Mouse (Mus musculus) embryonic facial prominence, embryonic 11.5 days (tissue): ENCODE results near the gene 4931429L15Rik. TPM values are rescaled to one million over a fixed set of nuclear protein-coding genes. Genes with fewer than 3 reads are reported as not detected.

Experiments
- ATAC-seq: fragments of 200-750 bp; cut with Nextera tagmentation; replicated peaks from 2 replicates; pipeline ENCODE4 v1.8.0; 2017; ENCODE audit warnings: low read depth; ENCODE audit not compliant: insufficient number of reproducible peaks, low FRiP score, low TSS enrichment
- DNase-seq: peaks from one replicate; pipeline ENCODE4 v3.0.0-alpha.2; 2015; ENCODE audit warnings: low spot score
- H3K27ac ChIP-seq: fragments of 300-500 bp; sonication (generic); replicated peaks from 2 replicates; pipeline ENCODE4 v1.5.1; 2014; ENCODE audit warnings: mild to moderate bottlenecking, low read depth, low read length, control low read depth
- H3K27me3 ChIP-seq: fragments of 300-500 bp; sonication (generic); 2 replicates; pipeline ENCODE4 v1.6.1; 2014; ENCODE audit warnings: mild to moderate bottlenecking, low read length, moderate library complexity, mixed read lengths; ENCODE audit not compliant: control insufficient read depth, insufficient read depth
- H3K36me3 ChIP-seq: fragments of 300-500 bp; sonication (generic); replicated peaks from 2 replicates; pipeline ENCODE4 v1.6.1; 2014; ENCODE audit warnings: low read depth, mild to moderate bottlenecking, low read length, moderate library complexity, mixed read lengths; ENCODE audit not compliant: control insufficient read depth, insufficient read depth
- H3K4me1 ChIP-seq: fragments of 300-500 bp; sonication (generic); 2 replicates; pipeline ENCODE4 v1.6.1; 2014; ENCODE audit warnings: low read length, mixed read lengths; ENCODE audit not compliant: control insufficient read depth, insufficient read depth
- H3K4me2 ChIP-seq: fragments of 300-500 bp; sonication (generic); 2 replicates; pipeline ENCODE4 v1.6.1; 2014; ENCODE audit warnings: low read depth, mild to moderate bottlenecking, control low read depth, low read length, moderate library complexity
- H3K4me3 ChIP-seq: fragments of 300-500 bp; sonication (generic); 2 replicates; pipeline ENCODE4 v1.5.1; 2014; ENCODE audit warnings: low read depth, low read length, control low read depth
- H3K9ac ChIP-seq: fragments of 300-500 bp; sonication (generic); replicated peaks from 2 replicates; pipeline ENCODE4 v1.6.1; 2014; ENCODE audit warnings: mild to moderate bottlenecking, control low read depth, low read length
- H3K9me3 ChIP-seq: fragments of 300-500 bp; sonication (generic); replicated peaks from 2 replicates; pipeline ENCODE4 v1.6.1; 2016; ENCODE audit warnings: mild to moderate bottlenecking, low read length, inconsistent platforms, mixed read lengths; ENCODE audit not compliant: control insufficient read depth
- WGBS: fragments of 180-500 bp; shearing (Covaris S2); extraction: QIAGEN DNeasy Blood & Tissue Kit; methylation state at CpG from one replicate; pipeline ENCODE4 v1.1.7; 2014; 5-methylcytosine and 5-hydroxymethylcytosine counted together
- polyA plus RNA-seq: library from polyadenylated mRNA; unstranded; fragments of >200 nt; fragmentation: Nextera tagmentation; extraction: Ambion mirVana; gene quantifications from 2 replicates; pipeline ENCODE4 v1.2.1, GENCODE M21; 2014

4931429L15Rik gene
- polyA plus RNA-seq, 1 experiment from 2014 or later = not detected

- H3K36me3 ChIP-seq = no peaks in the 10 kb centered on the region
- H3K27ac ChIP-seq = no peak overlapping the region
- H3K9ac ChIP-seq = peak overlapping the region; percentile 32
- ATAC-seq (no peak), DNase-seq (no peak)
- no peaks in the 10 kb centered on the region for H3K27me3 ChIP-seq
- H3K9me3 ChIP-seq = no peaks in the 10 kb centered on the region
- H3K4me2 ChIP-seq = no peak overlapping the region
- 29% methylated on average over 26 of the region's 26 CpGs for WGBS
- H3K4me1 ChIP-seq = no peaks in the 10 kb centered on the region; the same call in 1 of the 2 replicates
- H3K4me3 ChIP-seq = no peak overlapping the region
Measured at GRCm38 (mm10) chr9:46334471-46335025, 14.8 kb upstream of the 4931429L15Rik start.

- no peaks in the 10 kb centered on the region for H3K27me3 ChIP-seq
- H3K4me2 ChIP-seq = no peak overlapping the region
- H3K4me3 ChIP-seq = no peak overlapping the region
- ATAC-seq = no peak
- H3K36me3 ChIP-seq = no peaks in the 10 kb centered on the region
- H3K27ac ChIP-seq = no peak overlapping the region
- 88% methylated on average over 1 of the region's 1 CpGs for WGBS
- no peak for DNase-seq
- peaks cover 6% of the 10 kb centered on the region for H3K4me1 ChIP-seq
- no peaks in the 10 kb centered on the region for H3K9me3 ChIP-seq
- H3K9ac ChIP-seq = no peak overlapping the region
Measured at GRCm38 (mm10) chr9:46331301-46331700, 11.5 kb upstream of the 4931429L15Rik start.

GRCm38 (mm10) chr9:46330586-46330895, 10.8 kb upstream of the 4931429L15Rik start:
- no peak overlapping the region for H3K4me2 ChIP-seq
- H3K4me3 ChIP-seq = no peak overlapping the region
- peaks cover 6% of the 10 kb centered on the region for H3K4me1 ChIP-seq
- no peaks in the 10 kb centered on the region for H3K27me3 ChIP-seq
- no peak overlapping the region for H3K9ac ChIP-seq
- H3K27ac ChIP-seq = no peak overlapping the region
- no peak for ATAC-seq
- no peaks in the 10 kb centered on the region for H3K9me3 ChIP-seq
- no peaks in the 10 kb centered on the region for H3K36me3 ChIP-seq
- no peak for DNase-seq
- 53% methylated on average over 6 of the region's 6 CpGs for WGBS

- DNase-seq (peak; percentile 30), ATAC-seq (no peak)
- WGBS = 17% methylated on average over 24 of the region's 24 CpGs
- Histone ChIP-seq H3K9me3 (no peaks in the 10 kb centered on the region), H3K9ac (no peak overlapping the region), H3K4me3 (no peak overlapping the region), H3K4me2 (no peak overlapping the region), H3K4me1 (peaks cover 6% of the 10 kb centered on the region), H3K27me3 (no peaks in the 10 kb centered on the region), H3K27ac (peak overlapping the region; percentile 62; the same call in 1 of the 2 replicates), H3K36me3 (no peaks in the 10 kb centered on the region)
Measured at GRCm38 (mm10) chr9:46329801-46330585, 10.2 kb upstream of the 4931429L15Rik start.

GRCm38 (mm10) chr9:46329250-46329648, 9.5 kb upstream of the 4931429L15Rik start:
- H3K4me1 ChIP-seq = peaks cover 6% of the 10 kb centered on the region
- H3K27me3 ChIP-seq = no peaks in the 10 kb centered on the region
- peak; percentile 66 for DNase-seq
- H3K36me3 ChIP-seq = no peaks in the 10 kb centered on the region
- H3K27ac ChIP-seq = peak overlapping the region; percentile 62
- peak overlapping the region; percentile 57 for H3K4me2 ChIP-seq
- ATAC-seq = no peak
- H3K9ac ChIP-seq = peak overlapping the region; percentile 72
- peak overlapping the region; percentile 25 for H3K4me3 ChIP-seq
- WGBS = 4% methylated on average over 19 of the region's 19 CpGs
- no peaks in the 10 kb centered on the region for H3K9me3 ChIP-seq

GRCm38 (mm10) chr9:46328572-46329249, 8.9 kb upstream of the 4931429L15Rik start:
- H3K27me3 ChIP-seq = no peaks in the 10 kb centered on the region
- no peaks in the 10 kb centered on the region for H3K36me3 ChIP-seq
- H3K9ac ChIP-seq = peak overlapping the region; percentile 72
- peak overlapping the region; percentile 57 for H3K4me2 ChIP-seq
- peak; percentile 74 for DNase-seq
- peak overlapping the region; percentile 25 for H3K4me3 ChIP-seq
- WGBS = 4% methylated on average over 30 of the region's 30 CpGs
- no peaks in the 10 kb centered on the region for H3K9me3 ChIP-seq
- peaks cover 6% of the 10 kb centered on the region for H3K4me1 ChIP-seq
- H3K27ac ChIP-seq = peak overlapping the region; percentile 62
- peak; percentile 58; the same call in 1 of the 2 replicates for ATAC-seq

GRCm38 (mm10) chr9:46327706-46328571, 8.2 kb upstream of the 4931429L15Rik start:
- Histone ChIP-seq H3K9me3 (no peaks in the 10 kb centered on the region), H3K27me3 (no peaks in the 10 kb centered on the region), H3K4me2 (no peak overlapping the region; the same call in 1 of the 2 replicates), H3K9ac (peak overlapping the region; percentile 72; the same call in 1 of the 2 replicates), H3K36me3 (no peaks in the 10 kb centered on the region), H3K27ac (peak overlapping the region; percentile 62; the same call in 1 of the 2 replicates), H3K4me3 (no peak overlapping the region), H3K4me1 (peaks cover 6% of the 10 kb centered on the region)
- 65% methylated on average over 25 of the region's 25 CpGs for WGBS
- DNase-seq (no peak), ATAC-seq (no peak)
